In the genomic region with DNA sequence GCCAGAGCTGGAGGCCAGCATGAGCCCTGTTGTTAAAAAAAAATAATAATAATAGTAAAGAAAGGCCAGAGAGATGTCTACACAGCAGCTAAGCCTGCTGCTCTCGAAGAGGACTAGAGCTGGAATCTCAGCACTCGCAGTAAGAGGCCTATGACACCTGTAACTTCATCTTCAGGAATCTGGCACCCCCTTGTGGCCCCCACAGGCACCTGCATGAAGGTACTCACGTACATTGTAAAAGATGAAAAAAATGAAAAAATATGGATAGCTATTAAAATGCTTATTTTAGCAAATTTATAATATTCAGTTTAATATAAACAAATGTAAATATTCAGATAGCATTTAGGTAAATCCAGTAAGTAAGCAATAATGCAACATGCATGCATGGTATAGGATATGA, we compare ENCODE assay signal across 14 mouse cellular contexts. TPM values are rescaled to one million over a fixed set of nuclear protein-coding genes. Genes with fewer than 3 reads are reported as not detected.
DNase-seq lines count a peak whose midpoint lies in the region; ATAC-seq and TF ChIP-seq lines count a peak whose summit lies in the region.
"Had no signal": no experiment of that assay in that cellular context is flagged by ENCODE, and none has a peak within 500 bp of the region (broad histone marks: within the 10 kb centered on the region; RNA-seq: fewer than 3 reads in every experiment).

No protein-coding gene starts in this region.

- no peaks in the 10 kb centered on the region for H3K4me1 ChIP-seq in kidney, postnatal 0 days (replicated peaks; ENCODE audit: insufficient read depth, low read length)
- peaks cover 3% of the 10 kb centered on the region; the same call in 1 of the 2 replicates for H3K4me1 ChIP-seq in kidney, embryonic 15.5 days

- DNase-seq in kidney, postnatal 0 days (ENCODE audit: low spot score): no peak
- peak; percentile 30 for DNase-seq in thymus, postnatal 14 days
- no peak for DNase-seq in thymus, adult 18-20 months
- no peak for DNase-seq in Patski (ENCODE audit: low read depth, low spot score)
- DNase-seq in splenic B cell, adult 2 months (ENCODE audit: low read depth, low spot score): peak; percentile 42
- DNase-seq in left cerebral cortex, postnatal 10 days (ENCODE audit: extremely low spot score in 1 of 2, low spot score in 2 of 2): no peak
- no peak for DNase-seq in frontal cortex, postnatal 14 days (ENCODE audit: low spot score in 2 of 2)
- DNase-seq: cerebellum, adult 9-10 months; kidney, adult 18-20 months had no signal

- CTCF ChIA-PET in Patski (lab: Charles Lee): interaction anchor here (0.6 to 4.0 kb wide), 5 partner anchors 17 to 139 kb away, joined by 3 to 14 read pairs (median 3); no protein-coding TSS in a partner anchor

- no peak overlapping the region for H3K27ac ChIP-seq in kidney, postnatal 0 days
- H3K27ac ChIP-seq in kidney, embryonic 15.5 days: no peak overlapping the region
- H3K27ac ChIP-seq: embryonic facial prominence, embryonic 13.5 days; heart, embryonic 10.5 days; macrophage had no signal

- peaks cover 14% of the 10 kb centered on the region; the same call in 1 of the 2 replicates for H3K36me3 ChIP-seq in kidney, postnatal 0 days (ENCODE audit: insufficient read depth, low read length)
- peaks cover 32% of the 10 kb centered on the region for H3K36me3 ChIP-seq in kidney, embryonic 15.5 days
- H3K36me3 ChIP-seq in splenic B cell, adult 2 months (ENCODE audit: control insufficient read depth, insufficient read depth, low read length, poor library complexity, severe bottlenecking): peaks cover 4% of the 10 kb centered on the region

- in situ Hi-C loops in Patski (cut with MboI; ENCODE audit: low pct_unique_long_range_greater_than_20kb): loop anchor here (5.0 kb wide), 2 partner anchors 57 to 102 kb away; partner anchors contain the start of gene Wdfy2

- peak; percentile 44; the same call in 1 of the 2 replicates for TF ChIP-seq CTCF in kidney, postnatal 0 days (IDR thresholded peaks at IDR 0.05; ENCODE audit: low read depth)
- TF ChIP-seq CTCF in Patski (IDR thresholded peaks at IDR 0.05): peak; percentile 52

- no peak overlapping the region for H3K4me3 ChIP-seq in kidney, postnatal 0 days (replicated peaks; ENCODE audit: low read depth, low read length)
- no peak overlapping the region for H3K4me3 ChIP-seq in kidney, embryonic 15.5 days (replicated peaks)
- H3K4me3 ChIP-seq: embryonic facial prominence, embryonic 13.5 days; heart, embryonic 10.5 days had no signal

- no peak overlapping the region for H3K4me2 ChIP-seq in kidney, postnatal 0 days (ENCODE audit: low read length)
- no peak overlapping the region for H3K4me2 ChIP-seq in kidney, embryonic 15.5 days
- H3K4me2 ChIP-seq: embryonic facial prominence, embryonic 13.5 days had no signal

- WGBS in kidney, postnatal 0 days: 94% methylated on average over 3 of the region's 3 CpGs
- 98% methylated on average over 3 of the region's 3 CpGs for WGBS in kidney, embryonic 15.5 days

- POLR2A ChIA-PET in Patski (lab: Charles Lee): no interaction called here

- no peaks in the 10 kb centered on the region for H3K27me3 ChIP-seq in kidney, postnatal 0 days (ENCODE audit: insufficient read depth, low read length)
- no peaks in the 10 kb centered on the region for H3K27me3 ChIP-seq in kidney, embryonic 15.5 days
- H3K27me3 ChIP-seq in Patski: no peaks in the 10 kb centered on the region
- no peaks in the 10 kb centered on the region for H3K27me3 ChIP-seq in splenic B cell, adult 2 months (ENCODE audit: control insufficient read depth, insufficient read depth, low read length, poor library complexity, severe bottlenecking)
- H3K27me3 ChIP-seq: embryonic facial prominence, embryonic 13.5 days had no signal

- H3K9me3 ChIP-seq in kidney, postnatal 0 days (replicated peaks; ENCODE audit: low read length): no peaks in the 10 kb centered on the region
- H3K9me3 ChIP-seq in kidney, embryonic 15.5 days (replicated peaks): no peaks in the 10 kb centered on the region; the same call in 1 of the 2 replicates

- no peak for ATAC-seq in kidney, postnatal 0 days (replicated peaks; ENCODE audit: low FRiP score, low read depth)
- ATAC-seq in kidney, embryonic 15.5 days (replicated peaks; ENCODE audit: low FRiP score): no peak
- no peak for ATAC-seq in Patski
- ATAC-seq: activated CD4-positive, CD25-positive, alpha-beta regulatory T cell, adult 4 months had no signal

- no peak overlapping the region for H3K9ac ChIP-seq in kidney, postnatal 0 days (ENCODE audit: low read depth, low read length)
- no peak overlapping the region for H3K9ac ChIP-seq in kidney, embryonic 15.5 days
- H3K9ac ChIP-seq: embryonic facial prominence, embryonic 13.5 days had no signal

- intact Hi-C loops in left cerebral cortex, postnatal 10 days (cut with DNase I): loop anchor here (5.0 kb wide), 2 partner anchors 57 to 177 kb away; partner anchors contain the start of gene Ints6

RNA-seq across cellular contexts. Expression of gene Defb48, which starts 44.9 kb away (rescaled TPM):
- polyA plus RNA-seq in kidney, postnatal 0 days (2015; fragmentation: Nextera tagmentation; extraction: Ambion mirVana): not detected in 2 replicates
- not detected in 2 replicates for polyA plus RNA-seq in kidney, embryonic 15.5 days (2015; fragmentation: Nextera tagmentation; extraction: Ambion mirVana)
- polyA plus RNA-seq in Patski (2021): not detected
- not detected for total RNA-seq in left cerebral cortex, postnatal 10 days (2021)
- polyA plus RNA-seq: activated CD4-positive, CD25-positive, alpha-beta regulatory T cell, adult 4 months; embryonic facial prominence, embryonic 13.5 days; heart, embryonic 10.5 days; macrophage had no signal

RNA-seq across cellular contexts. Expression of gene Defb47, which starts 58.4 kb away (rescaled TPM):
- polyA plus RNA-seq in kidney, postnatal 0 days (2015; fragmentation: Nextera tagmentation; extraction: Ambion mirVana): not detected in 2 replicates
- not detected in 2 replicates for polyA plus RNA-seq in kidney, embryonic 15.5 days (2015; fragmentation: Nextera tagmentation; extraction: Ambion mirVana)
- 2.2 TPM for polyA plus RNA-seq in Patski (2021)
- total RNA-seq in left cerebral cortex, postnatal 10 days (2021): not detected
- polyA plus RNA-seq: activated CD4-positive, CD25-positive, alpha-beta regulatory T cell, adult 4 months; embryonic facial prominence, embryonic 13.5 days; heart, embryonic 10.5 days; macrophage had no signal

Comparison
In these comparisons a context has a peak if more than half of its experiments do, and no peak if none do; other contexts are left out.
1. DNase-seq: peak in thymus, postnatal 14 days (single experiment) and splenic B cell, adult 2 months (single experiment); none in kidney, postnatal 0 days (single experiment), thymus, adult 18-20 months (0 of 2), Patski (single experiment), left cerebral cortex, postnatal 10 days (0 of 2) and frontal cortex, postnatal 14 days (0 of 2).